Mouse (Mus musculus): ENCODE data around the gene Ranbp3. TPM values are rescaled to one million over a fixed set of nuclear protein-coding genes. Genes with fewer than 3 reads are reported as not detected.

The Ranbp3 gene
- polyA plus RNA-seq, 1 experiment = 191 TPM

DNA sequence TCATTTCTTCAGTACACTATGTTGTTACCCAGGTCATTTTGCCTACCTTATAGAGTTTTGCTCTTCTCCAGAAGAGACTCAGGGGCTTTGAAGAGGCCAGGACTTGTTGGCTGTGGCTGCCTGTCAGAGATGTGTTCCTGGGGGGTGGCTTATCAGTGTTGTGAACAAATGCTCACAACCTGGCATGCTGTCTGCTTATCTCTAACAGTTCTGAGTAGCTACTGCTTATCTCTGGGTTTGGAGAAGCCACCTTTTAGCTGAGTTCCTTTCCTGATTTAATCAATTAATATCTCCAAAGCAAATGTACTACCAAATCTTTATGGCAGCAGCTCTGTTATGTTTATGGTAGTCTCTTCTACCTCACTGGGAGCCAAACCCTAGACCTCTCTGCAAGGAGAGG, 15.0 kb downstream of the Ranbp3 start:
- H3K27ac ChIP-seq (ENCODE audit: control insufficient read depth, insufficient read depth, low read length) = no peak overlapping the region
- no peaks in the 10 kb centered on the region for H3K27me3 ChIP-seq (ENCODE audit: control insufficient read depth, insufficient read depth, low read length)
- no peak overlapping the region for H3K4me3 ChIP-seq (ENCODE audit: control insufficient read depth, insufficient read depth, low read length)
- no peak for TF ChIP-seq CTCF (IDR thresholded peaks at IDR 0.05; ENCODE audit: borderline replicate concordance, control insufficient read depth, extremely low read depth, insufficient read depth, low read length, poor library complexity)
- no peak for TF ChIP-seq POLR2A (IDR thresholded peaks at IDR 0.05; ENCODE audit: control insufficient read depth, extremely low read depth, insufficient read depth, low read length, poor library complexity)
- peaks cover 8% of the 10 kb centered on the region for H3K4me1 ChIP-seq (replicated peaks; ENCODE audit: control insufficient read depth, insufficient read depth, low read length)
- no peak for DNase-seq
- peaks cover 43% of the 10 kb centered on the region for H3K36me3 ChIP-seq (ENCODE audit: control insufficient read depth, insufficient read depth, low read length)

DNA sequence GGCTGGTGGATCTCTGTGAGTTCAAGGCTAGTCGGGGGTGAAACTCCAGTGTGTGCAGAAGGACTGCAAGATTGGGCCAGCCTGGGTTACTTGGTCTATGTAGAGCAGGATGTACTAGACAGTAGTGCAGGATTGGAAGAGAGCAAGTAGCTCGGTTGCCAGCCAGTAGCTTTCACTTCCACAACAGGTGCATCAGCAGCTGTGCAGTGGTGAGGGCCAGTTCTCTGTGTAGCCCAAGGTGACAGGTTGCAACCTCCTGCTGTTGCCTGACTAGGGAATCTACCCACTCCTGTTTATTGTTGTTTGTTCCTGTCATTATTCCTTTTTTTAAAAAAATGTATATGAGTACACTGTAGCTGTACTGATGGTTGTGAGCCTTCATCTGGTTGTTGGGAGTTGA, 15.6 kb downstream of the Ranbp3 start:
- Histone ChIP-seq H3K27ac (ENCODE audit: control insufficient read depth, insufficient read depth, low read length) (no peak overlapping the region), H3K27me3 (ENCODE audit: control insufficient read depth, insufficient read depth, low read length) (no peaks in the 10 kb centered on the region), H3K4me1 (replicated peaks; ENCODE audit: control insufficient read depth, insufficient read depth, low read length) (peaks cover 3% of the 10 kb centered on the region), H3K36me3 (ENCODE audit: control insufficient read depth, insufficient read depth, low read length) (peaks cover 45% of the 10 kb centered on the region), H3K4me3 (ENCODE audit: control insufficient read depth, insufficient read depth, low read length) (no peak overlapping the region)
- TF ChIP-seq POLR2A (IDR thresholded peaks at IDR 0.05; ENCODE audit: control insufficient read depth, extremely low read depth, insufficient read depth, low read length, poor library complexity) (no peak), CTCF (IDR thresholded peaks at IDR 0.05; ENCODE audit: borderline replicate concordance, control insufficient read depth, extremely low read depth, insufficient read depth, low read length, poor library complexity) (no peak)
- WGBS = 75% methylated on average over 2 of the region's 2 CpGs
- DNase-seq = no peak

DNA sequence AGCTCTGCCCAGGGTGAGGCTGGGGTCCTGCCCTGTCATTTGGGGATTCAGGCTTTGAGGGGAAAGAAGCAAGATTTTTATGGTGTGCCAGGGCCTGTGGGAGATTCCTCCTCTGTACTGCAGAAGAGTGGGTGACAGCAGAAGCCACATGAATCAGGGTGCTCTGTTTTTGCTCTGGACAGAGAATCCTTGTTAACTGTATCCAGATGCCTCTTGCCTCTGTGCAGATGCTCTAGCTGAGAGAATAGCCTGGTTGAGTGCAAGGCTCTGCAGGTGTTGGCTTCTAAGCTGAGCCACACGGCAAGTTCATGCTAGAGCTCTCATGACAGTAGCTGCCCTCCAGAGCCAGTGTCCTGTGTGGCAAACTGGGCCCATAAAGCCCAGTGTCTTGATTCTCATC, 20.3 kb downstream of the Ranbp3 start:
- peaks cover 55% of the 10 kb centered on the region for H3K36me3 ChIP-seq (ENCODE audit: control insufficient read depth, insufficient read depth, low read length)
- no peaks in the 10 kb centered on the region for H3K4me1 ChIP-seq (replicated peaks; ENCODE audit: control insufficient read depth, insufficient read depth, low read length)
- WGBS = 67% methylated on average over 1 of the region's 1 CpGs
- no peak overlapping the region for H3K27ac ChIP-seq (ENCODE audit: control insufficient read depth, insufficient read depth, low read length)
- no peak for TF ChIP-seq POLR2A (IDR thresholded peaks at IDR 0.05; ENCODE audit: control insufficient read depth, extremely low read depth, insufficient read depth, low read length, poor library complexity)
- TF ChIP-seq CTCF (IDR thresholded peaks at IDR 0.05; ENCODE audit: borderline replicate concordance, control insufficient read depth, extremely low read depth, insufficient read depth, low read length, poor library complexity) = no peak
- H3K27me3 ChIP-seq (ENCODE audit: control insufficient read depth, insufficient read depth, low read length) = no peaks in the 10 kb centered on the region
- DNase-seq = no peak
- no peak overlapping the region for H3K4me3 ChIP-seq (ENCODE audit: control insufficient read depth, insufficient read depth, low read length)

DNA sequence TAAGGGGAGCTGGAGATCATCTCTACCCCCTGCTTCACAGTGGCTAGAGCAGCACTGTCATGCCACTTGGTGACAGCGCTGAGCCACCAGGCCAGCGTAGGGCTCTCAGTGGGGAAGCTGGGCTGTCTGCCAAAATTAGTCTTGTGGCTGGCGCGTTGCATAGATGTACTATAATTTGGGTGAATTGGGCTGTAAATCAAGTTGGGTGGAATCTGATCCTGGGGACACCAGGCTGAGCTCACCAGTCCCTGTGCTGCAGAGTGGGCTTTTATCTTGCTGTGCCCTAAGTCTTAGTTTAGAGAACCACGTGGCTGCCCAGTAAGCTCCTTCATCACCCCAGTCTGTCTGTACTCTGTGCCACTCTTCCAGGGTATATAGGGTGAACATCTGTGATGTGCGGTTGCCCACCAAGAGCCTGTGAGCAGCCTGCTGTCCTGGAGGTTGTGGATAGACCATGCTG, 20.8 kb downstream of the Ranbp3 start:
- no peaks in the 10 kb centered on the region for H3K27me3 ChIP-seq (ENCODE audit: control insufficient read depth, insufficient read depth, low read length)
- TF ChIP-seq CTCF (IDR thresholded peaks at IDR 0.05; ENCODE audit: borderline replicate concordance, control insufficient read depth, extremely low read depth, insufficient read depth, low read length, poor library complexity) (no peak), POLR2A (IDR thresholded peaks at IDR 0.05; ENCODE audit: control insufficient read depth, extremely low read depth, insufficient read depth, low read length, poor library complexity) (no peak)
- DNase-seq = no peak
- no peak overlapping the region for H3K27ac ChIP-seq (ENCODE audit: control insufficient read depth, insufficient read depth, low read length)
- no peak overlapping the region for H3K4me3 ChIP-seq (ENCODE audit: control insufficient read depth, insufficient read depth, low read length)
- WGBS = 55% methylated on average over 6 of the region's 6 CpGs
- H3K4me1 ChIP-seq (replicated peaks; ENCODE audit: control insufficient read depth, insufficient read depth, low read length) = no peaks in the 10 kb centered on the region
- peaks cover 58% of the 10 kb centered on the region for H3K36me3 ChIP-seq (ENCODE audit: control insufficient read depth, insufficient read depth, low read length)

DNA sequence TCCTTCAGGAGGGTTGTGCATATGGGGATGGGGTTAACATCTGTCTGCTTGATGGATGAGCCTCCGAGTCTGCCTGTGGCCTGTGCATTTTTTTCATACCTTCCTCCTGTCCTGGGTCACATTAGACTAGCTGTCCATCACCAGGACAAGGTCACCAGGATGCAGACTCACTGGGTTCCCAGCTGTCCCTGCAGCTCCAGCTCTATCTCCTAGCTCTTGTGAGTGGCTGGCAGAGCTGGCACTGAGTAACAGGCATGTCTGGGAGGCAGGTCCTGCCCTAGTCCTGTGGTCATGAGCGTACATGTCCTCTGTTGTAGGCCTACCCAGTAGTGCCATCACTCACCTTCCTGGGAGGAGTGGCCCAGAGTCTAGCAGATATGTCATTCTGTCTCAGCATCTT, 27.4 kb downstream of the Ranbp3 start:
- Histone ChIP-seq H3K36me3 (ENCODE audit: control insufficient read depth, insufficient read depth, low read length) (peaks cover 87% of the 10 kb centered on the region), H3K4me1 (replicated peaks; ENCODE audit: control insufficient read depth, insufficient read depth, low read length) (no peaks in the 10 kb centered on the region)
- WGBS = 94% methylated on average over 2 of the region's 2 CpGs

DNA sequence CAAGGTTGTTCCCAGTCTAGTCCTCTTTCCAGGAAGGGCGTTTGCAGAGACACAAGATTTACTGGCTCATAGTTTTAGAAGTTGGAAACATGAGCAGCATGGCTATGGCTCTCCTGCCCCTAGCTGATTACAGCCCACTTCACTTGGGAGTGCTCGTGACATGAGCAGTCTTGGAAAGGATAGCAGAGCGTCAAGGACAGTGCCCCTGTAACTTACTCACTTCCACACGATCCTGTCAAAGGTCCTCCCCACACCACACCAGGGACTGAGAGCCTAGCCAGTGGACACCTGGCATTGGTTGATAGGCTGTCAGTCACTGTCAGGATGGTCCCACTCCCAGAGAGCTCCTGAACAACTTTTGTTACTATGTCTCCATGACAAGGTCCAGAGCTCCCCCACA, 29.9 kb downstream of the Ranbp3 start:
- 92% methylated on average over 4 of the region's 4 CpGs for WGBS
- peaks cover 88% of the 10 kb centered on the region for H3K36me3 ChIP-seq (ENCODE audit: control insufficient read depth, insufficient read depth, low read length)

More for the DNA sequence above, 27.4 kb downstream of the Ranbp3 start:
- no peak overlapping the region for H3K4me3 ChIP-seq (ENCODE audit: control insufficient read depth, insufficient read depth, low read length)
- no peaks in the 10 kb centered on the region for H3K27me3 ChIP-seq (ENCODE audit: control insufficient read depth, insufficient read depth, low read length)
- no peak for TF ChIP-seq CTCF (IDR thresholded peaks at IDR 0.05; ENCODE audit: borderline replicate concordance, control insufficient read depth, extremely low read depth, insufficient read depth, low read length, poor library complexity)
- TF ChIP-seq POLR2A (IDR thresholded peaks at IDR 0.05; ENCODE audit: control insufficient read depth, extremely low read depth, insufficient read depth, low read length, poor library complexity) = no peak
- no peak for DNase-seq
- no peak overlapping the region for H3K27ac ChIP-seq (ENCODE audit: control insufficient read depth, insufficient read depth, low read length)

DNA sequence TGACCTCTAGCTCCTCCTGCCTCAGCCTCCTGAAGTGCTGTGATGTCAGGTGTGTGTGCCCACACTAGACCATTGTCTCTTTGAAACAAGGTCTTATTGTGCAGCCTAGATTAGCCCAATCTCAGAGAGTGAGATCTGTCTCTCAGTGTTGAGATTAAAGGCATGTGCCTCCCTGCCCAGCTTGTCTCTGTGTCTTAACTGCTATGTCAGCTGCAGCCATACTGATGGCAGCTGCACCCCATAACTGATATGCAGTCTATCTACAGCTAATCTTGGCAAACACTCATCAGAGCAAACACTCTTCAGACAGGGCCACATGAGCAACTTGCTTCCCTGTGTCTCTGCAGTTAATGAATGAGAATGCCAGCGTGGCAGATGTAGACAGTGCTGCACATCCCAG, 33.4 kb downstream of the Ranbp3 start:
- H3K27me3 ChIP-seq (ENCODE audit: control insufficient read depth, insufficient read depth, low read length) = no peaks in the 10 kb centered on the region
- H3K4me3 ChIP-seq (ENCODE audit: control insufficient read depth, insufficient read depth, low read length) = no peak overlapping the region
- DNase-seq = no peak
- WGBS = 100% methylated on average over 1 of the region's 1 CpGs
- H3K4me1 ChIP-seq (replicated peaks; ENCODE audit: control insufficient read depth, insufficient read depth, low read length) = no peaks in the 10 kb centered on the region
- no peak for TF ChIP-seq CTCF (IDR thresholded peaks at IDR 0.05; ENCODE audit: borderline replicate concordance, control insufficient read depth, extremely low read depth, insufficient read depth, low read length, poor library complexity)
- no peak for TF ChIP-seq POLR2A (IDR thresholded peaks at IDR 0.05; ENCODE audit: control insufficient read depth, extremely low read depth, insufficient read depth, low read length, poor library complexity)
- H3K27ac ChIP-seq (ENCODE audit: control insufficient read depth, insufficient read depth, low read length) = no peak overlapping the region
- H3K36me3 ChIP-seq (ENCODE audit: control insufficient read depth, insufficient read depth, low read length) = peaks cover 87% of the 10 kb centered on the region

More for the DNA sequence above, 29.9 kb downstream of the Ranbp3 start:
- Histone ChIP-seq H3K27me3 (ENCODE audit: control insufficient read depth, insufficient read depth, low read length) (no peaks in the 10 kb centered on the region), H3K4me1 (replicated peaks; ENCODE audit: control insufficient read depth, insufficient read depth, low read length) (no peaks in the 10 kb centered on the region), H3K4me3 (ENCODE audit: control insufficient read depth, insufficient read depth, low read length) (no peak overlapping the region), H3K27ac (ENCODE audit: control insufficient read depth, insufficient read depth, low read length) (no peak overlapping the region)
- DNase-seq = no peak
- TF ChIP-seq POLR2A (IDR thresholded peaks at IDR 0.05; ENCODE audit: control insufficient read depth, extremely low read depth, insufficient read depth, low read length, poor library complexity) (no peak), CTCF (IDR thresholded peaks at IDR 0.05; ENCODE audit: borderline replicate concordance, control insufficient read depth, extremely low read depth, insufficient read depth, low read length, poor library complexity) (no peak)
